Mouse (Mus musculus): Measurements from ENCODE around the gene Mgat5b.

DNA sequence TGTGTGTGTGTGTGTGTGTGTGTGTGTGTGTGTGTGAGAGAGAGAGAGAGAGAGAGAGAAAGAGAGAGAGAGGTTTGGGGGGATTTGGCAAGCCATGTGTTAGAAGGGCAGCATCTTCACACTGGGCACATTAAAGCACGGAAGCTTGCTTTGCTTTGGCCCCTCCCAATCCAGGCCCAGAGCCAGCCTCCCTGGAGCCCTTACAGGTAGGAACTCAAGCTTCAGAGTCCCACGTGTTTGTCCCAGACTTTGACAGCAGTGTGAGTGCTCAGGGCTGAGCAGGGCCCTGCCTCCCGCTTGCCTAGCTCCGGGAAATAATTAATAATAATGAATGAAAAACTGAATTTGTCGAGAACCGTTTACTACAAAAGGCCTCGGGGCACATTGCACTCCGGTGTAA, 69.5 kb downstream of the Mgat5b start:
- no peak for TF ChIP-seq POLR2A (IDR thresholded peaks at IDR 0.05; ENCODE audit: borderline replicate concordance, low read depth, low read length)
- no peak for TF ChIP-seq CTCF (IDR thresholded peaks at IDR 0.05; ENCODE audit: low read depth, low read length)
